Mouse (Mus musculus) limb, embryonic 12.5 days (tissue): ENCODE data around the gene Mex3d. TPM values are rescaled to one million over a fixed set of nuclear protein-coding genes. Genes with fewer than 3 reads are reported as not detected.

Source experiments
- ATAC-seq: fragments of 200-750 bp; cut with Nextera tagmentation; 2 replicates; pipeline ENCODE4 v1.8.0; 2017; ENCODE audit warnings: low read depth, moderate TSS enrichment; ENCODE audit not compliant: insufficient number of reproducible peaks, insufficient read depth, low FRiP score, low TSS enrichment
- H3K27ac ChIP-seq: fragments of 300-500 bp; sonication (generic); 2 replicates; pipeline ENCODE4 v1.5.1; 2016; ENCODE audit warnings: mild to moderate bottlenecking, moderate library complexity
- H3K27me3 ChIP-seq: fragments of 300-500 bp; sonication (generic); 2 replicates; pipeline ENCODE4 v1.6.1; 2016; ENCODE audit warnings: mild to moderate bottlenecking, moderate library complexity
- H3K36me3 ChIP-seq: fragments of 300-500 bp; sonication (generic); 2 replicates; pipeline ENCODE4 v1.6.1; 2016; ENCODE audit warnings: mild to moderate bottlenecking, moderate library complexity
- H3K4me1 ChIP-seq: fragments of 300-500 bp; sonication (generic); replicated peaks from 2 replicates; pipeline ENCODE4 v1.6.1; 2016
- H3K4me2 ChIP-seq: fragments of 300-500 bp; sonication (generic); 2 replicates; pipeline ENCODE4 v1.6.1; 2016; ENCODE audit warnings: mild to moderate bottlenecking, moderate library complexity
- H3K4me3 ChIP-seq: fragments of 300-500 bp; sonication (generic); replicated peaks from 2 replicates; pipeline ENCODE4 v1.5.1; 2016; ENCODE audit warnings: mild to moderate bottlenecking
- H3K9ac ChIP-seq: fragments of 300-500 bp; sonication (generic); replicated peaks from 2 replicates; pipeline ENCODE4 v1.6.1; 2016; ENCODE audit warnings: mild to moderate bottlenecking, moderate library complexity
- H3K9me3 ChIP-seq: fragments of 300-500 bp; sonication (generic); 2 replicates; pipeline ENCODE4 v1.6.1; 2016; ENCODE audit warnings: mild to moderate bottlenecking, moderate library complexity
- WGBS: fragments of 180-500 bp; shearing (Covaris S2); methylation state at CpG from one replicate; pipeline ENCODE4 v1.1.7; 2016; 5-methylcytosine and 5-hydroxymethylcytosine counted together
- polyA plus RNA-seq: library from polyadenylated mRNA; unstranded; fragments of >200 nt; fragmentation: Nextera tagmentation; extraction: Ambion mirVana; gene quantifications from 2 replicates; pipeline ENCODE4 v1.2.1, GENCODE M21; 2016

The Mex3d gene
- polyA plus RNA-seq, 1 experiment from 2014 or later = 15.2 TPM

GRCm38 (mm10) chr10:80369995-80370747 lies 17.3 kb downstream of the Mex3d start:
- Histone ChIP-seq H3K36me3 (no peaks in the 10 kb centered on the region), H3K27me3 (no peaks in the 10 kb centered on the region; the same call in 1 of the 2 replicates), H3K4me2 (no peak overlapping the region), H3K27ac (no peak overlapping the region), H3K9ac (no peak overlapping the region), H3K4me3 (no peak overlapping the region), H3K4me1 (peaks cover 8% of the 10 kb centered on the region; the same call in 1 of the 2 replicates), H3K9me3 (no peaks in the 10 kb centered on the region)
- WGBS = 80% methylated on average over 21 of the region's 21 CpGs
- ATAC-seq = no peak

GRCm38 (mm10) chr10:80368392-80368791 lies 19.1 kb downstream of the Mex3d start:
- H3K9ac ChIP-seq = no peak overlapping the region
- no peak overlapping the region for H3K4me2 ChIP-seq
- H3K4me1 ChIP-seq = peaks cover 8% of the 10 kb centered on the region; the same call in 1 of the 2 replicates
- peaks cover 16% of the 10 kb centered on the region for H3K27me3 ChIP-seq
- no peaks in the 10 kb centered on the region for H3K36me3 ChIP-seq
- no peak overlapping the region for H3K27ac ChIP-seq
- H3K9me3 ChIP-seq = no peaks in the 10 kb centered on the region
- no peak for ATAC-seq
- 83% methylated on average over 6 of the region's 6 CpGs for WGBS
- H3K4me3 ChIP-seq = no peak overlapping the region

GRCm38 (mm10) chr10:80367954-80368353 lies 19.5 kb downstream of the Mex3d start:
- no peak overlapping the region for H3K4me2 ChIP-seq
- no peak overlapping the region for H3K4me3 ChIP-seq
- H3K27me3 ChIP-seq = peaks cover 18% of the 10 kb centered on the region
- H3K9ac ChIP-seq = no peak overlapping the region
- 70% methylated on average over 5 of the region's 5 CpGs for WGBS
- H3K4me1 ChIP-seq = peaks cover 8% of the 10 kb centered on the region; the same call in 1 of the 2 replicates
- no peak overlapping the region for H3K27ac ChIP-seq
- ATAC-seq = no peak
- H3K9me3 ChIP-seq = no peaks in the 10 kb centered on the region
- H3K36me3 ChIP-seq = no peaks in the 10 kb centered on the region

GRCm38 (mm10) chr10:80365736-80366135 lies 21.7 kb downstream of the Mex3d start:
- Histone ChIP-seq H3K36me3 (no peaks in the 10 kb centered on the region), H3K9ac (no peak overlapping the region), H3K4me2 (no peak overlapping the region), H3K9me3 (0 out of 2 replicates have a peak, but pooled peaks cover 6% of the 10 kb centered on the region), H3K27me3 (peaks cover 30% of the 10 kb centered on the region), H3K27ac (no peak overlapping the region), H3K4me1 (no peaks in the 10 kb centered on the region), H3K4me3 (no peak overlapping the region)
- 50% methylated on average over 6 of the region's 6 CpGs for WGBS
- no peak for ATAC-seq

- H3K27ac ChIP-seq = no peak overlapping the region
- H3K4me1 ChIP-seq = no peaks in the 10 kb centered on the region
- H3K9ac ChIP-seq = no peak overlapping the region
- no peak overlapping the region for H3K4me2 ChIP-seq
- H3K36me3 ChIP-seq = no peaks in the 10 kb centered on the region
- 31% methylated on average over 6 of the region's 6 CpGs for WGBS
- peaks cover 50% of the 10 kb centered on the region for H3K27me3 ChIP-seq
- ATAC-seq = no peak
- 0 out of 2 replicates have a peak, but pooled peaks cover 6% of the 10 kb centered on the region for H3K9me3 ChIP-seq
- H3K4me3 ChIP-seq = no peak overlapping the region
Observed at GRCm38 (mm10) chr10:80363734-80364133, 23.7 kb downstream of the Mex3d start.

GRCm38 (mm10) chr10:80357994-80358639 lies 29.3 kb downstream of the Mex3d start:
- peaks cover 22% of the 10 kb centered on the region for H3K4me1 ChIP-seq
- H3K36me3 ChIP-seq = no peaks in the 10 kb centered on the region
- H3K4me2 ChIP-seq = peak overlapping the region; percentile 53
- H3K9ac ChIP-seq = no peak overlapping the region; the same call in 1 of the 2 replicates
- H3K4me3 ChIP-seq = peak overlapping the region; percentile 32
- WGBS = 7% methylated on average over 28 of the region's 31 CpGs
- H3K27me3 ChIP-seq = peaks cover 90% of the 10 kb centered on the region
- no peak overlapping the region for H3K27ac ChIP-seq
- 0 out of 2 replicates have a peak, but pooled peaks have one; percentile 13 for ATAC-seq
- 0 out of 2 replicates have a peak, but pooled peaks cover 6% of the 10 kb centered on the region for H3K9me3 ChIP-seq

GRCm38 (mm10) chr10:80357336-80357735 lies 30.1 kb downstream of the Mex3d start:
- H3K9ac ChIP-seq = no peak overlapping the region
- no peaks in the 10 kb centered on the region for H3K36me3 ChIP-seq
- H3K27me3 ChIP-seq = peaks cover 90% of the 10 kb centered on the region
- H3K9me3 ChIP-seq = 0 out of 2 replicates have a peak, but pooled peaks cover 4% of the 10 kb centered on the region
- 37% methylated on average over 7 of the region's 7 CpGs for WGBS
- H3K4me1 ChIP-seq = peaks cover 22% of the 10 kb centered on the region
- ATAC-seq = no peak
- H3K4me3 ChIP-seq = peak overlapping the region; percentile 46
- no peak overlapping the region for H3K27ac ChIP-seq
- peak overlapping the region; percentile 78 for H3K4me2 ChIP-seq

- Histone ChIP-seq H3K9me3 (no peaks in the 10 kb centered on the region), H3K4me3 (peak overlapping the region; percentile 46), H3K27me3 (peaks cover 95% of the 10 kb centered on the region), H3K9ac (peak overlapping the region; percentile 50), H3K27ac (no peak overlapping the region), H3K4me2 (peak overlapping the region; percentile 78), H3K36me3 (no peaks in the 10 kb centered on the region), H3K4me1 (peaks cover 22% of the 10 kb centered on the region)
- 3% methylated on average over 34 of the region's 34 CpGs for WGBS
- no peak for ATAC-seq
Observed at GRCm38 (mm10) chr10:80356737-80357136, 30.7 kb downstream of the Mex3d start.

GRCm38 (mm10) chr10:80356001-80356682 lies 31.3 kb downstream of the Mex3d start, which contains the start of gene Plk5:
Gene Plk5 (plus strand): TSS chr10:80356459.
- Histone ChIP-seq H3K27me3 (peaks cover 100% of the 10 kb centered on the region), H3K4me1 (peaks cover 22% of the 10 kb centered on the region), H3K36me3 (no peaks in the 10 kb centered on the region), H3K4me2 (peak within 1 kb of the TSS; percentile 78), H3K4me3 (peak within 1 kb of the TSS; percentile 46), H3K9me3 (no peaks in the 10 kb centered on the region), H3K9ac (peak within 1 kb of the TSS; percentile 50), H3K27ac (no peak within 1 kb of the TSS)
- 2% methylated on average over 53 of the region's 53 CpGs for WGBS
- ATAC-seq = no peak

- 10% methylated on average over 9 of the region's 9 CpGs for WGBS
- no peak overlapping the region for H3K4me2 ChIP-seq
- no peak overlapping the region for H3K4me3 ChIP-seq
Observed at GRCm38 (mm10) chr10:80355431-80355830, 32.0 kb downstream of the Mex3d start.

GRCm38 (mm10) chr10:80352727-80353126 lies 34.7 kb downstream of the Mex3d start:
- Histone ChIP-seq H3K27ac (no peak overlapping the region), H3K9ac (no peak overlapping the region), H3K4me1 (peaks cover 34% of the 10 kb centered on the region), H3K36me3 (no peaks in the 10 kb centered on the region), H3K9me3 (no peaks in the 10 kb centered on the region), H3K4me3 (no peak overlapping the region), H3K4me2 (no peak overlapping the region), H3K27me3 (peaks cover 100% of the 10 kb centered on the region)
- no peak for ATAC-seq
- 64% methylated on average over 8 of the region's 8 CpGs for WGBS

More at GRCm38 (mm10) chr10:80355431-80355830, 32.0 kb downstream of the Mex3d start:
- Histone ChIP-seq H3K27me3 (peaks cover 100% of the 10 kb centered on the region), H3K36me3 (no peaks in the 10 kb centered on the region), H3K4me1 (peaks cover 22% of the 10 kb centered on the region), H3K9ac (no peak overlapping the region), H3K9me3 (no peaks in the 10 kb centered on the region), H3K27ac (no peak overlapping the region)
- no peak for ATAC-seq
